Mouse (Mus musculus): ENCODE measurements at regions not wholly inside any gene's neighbourhood (a gene's known extent, or its start where the extent isn't known, plus 50 kb on each side); places are given as distances from the start of the nearest gene placed in this dataset.

GRCm38 (mm10) chr4:12538694-12539121, 366.9 kb upstream of the Fam92a start:
- DNase-seq (ENCODE audit: low spot score in 2 of 2): peak in 1 of 2 experiments; percentile 54

GRCm38 (mm10) chr4:12538043-12538442, 366.2 kb upstream of the Fam92a start:
- DNase-seq (ENCODE audit: low spot score in 2 of 2): no peak

DNA sequence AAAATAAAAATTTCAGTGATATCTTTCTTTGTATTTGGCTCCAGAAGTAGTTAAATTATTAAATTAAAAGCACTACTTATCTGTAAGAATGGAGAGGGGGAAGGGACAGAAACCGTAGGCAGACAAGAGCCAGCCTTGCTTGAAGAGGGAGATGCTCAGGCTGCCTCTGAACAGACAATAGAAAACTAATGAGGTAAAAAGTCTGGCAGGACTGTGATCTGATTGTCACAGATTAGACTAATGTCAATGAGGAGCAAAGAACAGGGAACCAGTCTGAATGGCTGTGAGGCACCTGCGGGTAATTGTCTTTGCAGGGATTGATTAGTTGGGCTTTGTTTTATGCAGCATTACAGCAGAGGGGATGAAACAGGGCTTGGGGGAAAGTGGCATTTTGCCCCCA, 362.3 kb upstream of the Fam92a start:
- no peak for DNase-seq (ENCODE audit: low spot score in 2 of 2)

GRCm38 (mm10) chr4:12532961-12533360, 361.1 kb upstream of the Fam92a start:
- DNase-seq (ENCODE audit: low spot score in 2 of 2): no peak

DNA sequence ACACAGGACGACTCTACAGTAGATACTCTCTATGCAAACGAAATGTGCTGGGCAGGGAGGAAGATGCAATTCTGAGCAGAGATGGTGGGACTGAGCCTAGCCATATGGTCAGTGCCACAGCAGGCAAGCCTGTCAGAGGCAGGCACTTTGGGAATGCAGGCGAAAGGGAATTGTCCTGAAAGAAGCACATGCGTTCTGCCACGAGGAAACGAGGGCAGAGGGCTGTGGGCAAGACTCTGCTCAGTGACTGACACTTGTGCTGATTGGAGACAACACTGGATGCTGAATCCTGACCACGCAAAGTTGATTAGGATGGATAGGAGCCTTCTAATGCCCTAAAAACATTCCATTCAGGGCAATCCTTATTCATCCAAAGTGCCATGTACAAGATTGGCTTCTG, 350.5 kb upstream of the Fam92a start:
- no peak for DNase-seq (ENCODE audit: low spot score in 2 of 2)

GRCm38 (mm10) chr4:12521246-12521645, 349.4 kb upstream of the Fam92a start:
- no peak for DNase-seq (ENCODE audit: low spot score in 2 of 2)

DNA sequence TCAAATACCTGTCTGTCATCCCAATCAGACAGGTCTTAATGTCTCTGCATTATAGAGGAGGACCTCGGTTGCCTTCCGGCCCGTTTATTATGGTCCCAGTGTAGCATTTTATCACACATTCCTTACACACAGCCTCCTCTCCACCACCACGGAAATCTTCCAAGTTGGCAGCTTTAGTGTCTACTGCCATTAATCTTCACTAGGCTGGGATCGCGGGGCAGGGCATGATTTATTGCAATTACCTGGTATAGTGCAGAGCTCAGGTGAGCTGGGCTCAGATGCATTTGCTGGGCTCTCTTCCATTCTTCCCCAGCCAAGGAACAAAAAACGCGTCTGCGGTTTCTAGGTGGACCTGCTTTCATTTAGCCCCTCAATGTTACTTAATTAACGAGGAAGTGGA, 344.7 kb upstream of the Fam92a start:
- DNase-seq (ENCODE audit: low spot score in 2 of 2): no peak

DNA sequence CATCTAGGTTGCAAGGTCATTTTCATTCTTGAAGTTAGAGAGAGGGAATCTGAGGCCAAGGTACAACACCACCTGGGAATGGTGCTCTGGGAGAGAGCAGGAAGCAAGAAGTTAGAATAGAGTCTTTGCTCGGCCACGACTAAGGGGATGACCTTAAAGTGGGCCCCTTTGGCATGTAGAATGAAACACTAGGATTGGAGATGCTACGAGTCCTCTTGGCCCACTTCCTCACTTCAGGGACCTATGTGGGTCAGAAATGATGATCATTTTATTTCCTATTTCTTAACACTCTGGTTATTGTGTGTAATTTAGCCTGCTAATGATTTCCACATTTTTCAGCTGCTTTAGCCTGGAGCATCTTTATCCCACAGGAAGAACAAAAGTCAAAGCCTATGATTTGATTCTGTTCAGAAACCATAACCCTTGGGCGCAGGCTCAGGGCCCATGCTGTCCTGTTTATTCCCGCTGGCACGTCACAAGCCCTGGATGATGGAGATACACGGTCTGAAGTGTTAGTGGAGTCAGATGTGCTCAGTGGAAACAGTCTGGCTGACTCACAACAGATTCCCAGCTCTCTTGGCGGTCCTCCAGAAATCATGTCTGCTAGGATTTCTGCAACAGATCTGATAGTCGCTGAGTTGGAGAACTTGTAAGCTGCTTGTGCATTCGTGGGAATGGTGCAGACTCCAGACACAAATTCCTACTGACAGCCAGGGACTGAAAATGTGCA, 340.0 kb upstream of the Fam92a start:
- DNase-seq (ENCODE audit: low spot score in 2 of 2): peak; percentile 68 to 71

- peak in 1 of 2 experiments; percentile 20 for DNase-seq (ENCODE audit: low spot score in 2 of 2)
These were observed 335.2 kb upstream of the Fam92a start for GRCm38 (mm10) chr4:12506851-12507551.

GRCm38 (mm10) chr4:12501086-12501485, 329.3 kb upstream of the Fam92a start:
- DNase-seq (ENCODE audit: low spot score in 2 of 2): no peak

GRCm38 (mm10) chr4:12498426-12498825, 326.6 kb upstream of the Fam92a start:
- DNase-seq (ENCODE audit: low spot score in 2 of 2): no peak

DNA sequence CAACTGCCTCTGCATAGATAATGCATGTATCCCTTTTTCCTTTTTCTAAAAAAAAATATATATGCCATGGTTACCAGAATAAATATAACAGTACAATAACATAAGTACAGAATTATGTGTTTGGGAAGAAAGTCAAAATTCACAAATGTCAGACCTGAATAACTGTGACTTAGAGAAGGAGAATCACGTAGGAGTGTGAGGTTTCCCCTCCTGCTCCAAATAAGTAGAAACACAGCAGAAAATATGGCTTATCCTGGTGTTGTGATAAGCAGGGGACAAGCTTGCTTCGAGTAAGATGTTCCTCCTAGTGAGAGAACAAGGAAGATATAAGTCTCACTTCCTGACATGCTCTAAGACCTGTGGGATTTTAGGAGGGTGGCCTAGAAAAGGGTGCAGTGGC, 320.7 kb upstream of the Fam92a start:
- DNase-seq (ENCODE audit: low spot score in 2 of 2): no peak

GRCm38 (mm10) chr4:12491306-12491705, 319.5 kb upstream of the Fam92a start:
- no peak for DNase-seq (ENCODE audit: low spot score in 2 of 2)

DNA sequence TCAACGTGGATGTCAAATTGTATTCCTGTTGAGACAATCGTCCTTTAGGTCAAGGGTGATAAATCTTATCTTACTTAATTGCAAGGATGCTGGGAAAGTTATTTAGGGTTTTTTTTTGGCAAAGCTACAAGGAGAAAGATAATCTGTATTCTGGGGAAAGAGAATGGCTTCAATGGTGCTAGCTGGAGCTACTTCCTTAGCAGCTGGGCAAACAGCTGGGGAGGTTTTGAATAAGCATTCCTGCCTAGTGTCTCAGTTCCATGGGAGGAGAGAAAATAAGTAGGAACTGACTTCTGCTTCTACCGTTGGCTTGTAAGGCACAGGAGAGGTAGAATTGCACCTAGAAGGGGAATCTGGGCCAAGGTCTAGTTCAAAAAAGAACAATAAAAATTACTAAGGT, 318.3 kb upstream of the Fam92a start:
- no peak for DNase-seq (ENCODE audit: low spot score in 2 of 2)

DNA sequence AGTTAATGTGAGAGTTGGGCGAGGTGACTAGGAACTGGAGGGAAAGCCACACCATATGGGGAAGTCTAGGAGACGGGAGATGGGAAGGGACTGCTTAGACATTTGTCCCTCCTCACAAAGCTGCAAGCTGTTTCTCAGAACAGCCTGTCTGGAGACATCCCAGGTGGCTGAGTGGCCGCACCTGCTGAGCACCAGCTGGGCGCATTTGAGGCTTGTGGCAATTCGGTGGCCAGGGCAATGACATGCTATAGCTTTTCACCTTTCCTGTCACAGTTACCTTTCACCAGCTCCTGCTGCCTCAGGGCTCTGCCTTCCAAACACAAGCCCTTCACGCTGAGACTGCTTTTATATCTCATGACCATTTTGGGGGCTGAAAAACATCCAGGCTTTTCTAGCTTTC, 317.5 kb upstream of the Fam92a start:
- no peak for DNase-seq (ENCODE audit: low spot score in 2 of 2)

DNA sequence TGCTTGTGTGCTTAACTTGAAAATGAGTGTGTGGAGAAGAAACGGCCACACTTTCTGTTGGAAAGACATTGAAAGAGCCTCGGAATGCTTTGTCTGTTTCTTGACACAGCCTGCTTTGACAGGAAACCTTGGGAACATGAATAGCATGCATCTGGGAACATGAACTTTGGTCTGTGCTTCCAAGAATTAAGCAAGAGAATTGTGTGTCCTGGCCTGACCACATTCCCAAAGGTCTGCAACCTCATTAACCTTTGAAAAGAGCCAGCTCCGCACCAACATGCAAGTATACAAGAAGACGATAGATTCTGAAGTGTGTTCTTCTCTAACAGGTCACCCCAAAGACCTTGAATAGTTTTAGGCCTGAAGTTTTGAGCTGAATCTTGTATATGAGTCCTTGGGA, 309.7 kb upstream of the Fam92a start:
- DNase-seq (ENCODE audit: low spot score in 2 of 2): no peak

DNA sequence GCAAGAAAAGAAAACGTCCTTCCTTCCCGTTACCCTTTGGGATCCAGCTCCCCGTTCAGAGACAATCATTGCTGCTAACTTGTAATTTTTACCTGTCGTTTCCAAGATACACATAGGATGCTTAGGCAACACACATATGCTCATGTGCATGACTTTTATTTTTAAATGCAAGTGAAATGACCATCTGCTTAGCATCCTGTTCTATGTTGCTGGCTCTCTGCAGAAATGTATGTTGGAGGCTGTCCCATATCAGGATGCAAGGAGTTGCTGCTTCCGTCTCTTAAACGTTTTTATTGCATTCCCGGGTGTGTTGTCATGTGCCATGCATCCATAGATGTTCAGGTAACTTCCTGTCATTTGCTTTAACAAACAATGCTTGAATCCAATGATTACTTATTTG, 304.9 kb upstream of the Fam92a start:
- DNase-seq (ENCODE audit: low spot score in 2 of 2): no peak

GRCm38 (mm10) chr4:12474981-12475568, 303.3 kb upstream of the Fam92a start:
- no peak for DNase-seq (ENCODE audit: low spot score in 2 of 2)

- no peak for DNase-seq (ENCODE audit: low spot score in 2 of 2)
These were observed 302.6 kb upstream of the Fam92a start for GRCm38 (mm10) chr4:12474421-12474820.

GRCm38 (mm10) chr4:12461701-12462100, 289.9 kb upstream of the Fam92a start:
- DNase-seq (ENCODE audit: low spot score in 2 of 2): no peak

- DNase-seq (ENCODE audit: low spot score in 2 of 2): no peak
These were observed 289.4 kb upstream of the Fam92a start for GRCm38 (mm10) chr4:12461251-12461650.

DNA sequence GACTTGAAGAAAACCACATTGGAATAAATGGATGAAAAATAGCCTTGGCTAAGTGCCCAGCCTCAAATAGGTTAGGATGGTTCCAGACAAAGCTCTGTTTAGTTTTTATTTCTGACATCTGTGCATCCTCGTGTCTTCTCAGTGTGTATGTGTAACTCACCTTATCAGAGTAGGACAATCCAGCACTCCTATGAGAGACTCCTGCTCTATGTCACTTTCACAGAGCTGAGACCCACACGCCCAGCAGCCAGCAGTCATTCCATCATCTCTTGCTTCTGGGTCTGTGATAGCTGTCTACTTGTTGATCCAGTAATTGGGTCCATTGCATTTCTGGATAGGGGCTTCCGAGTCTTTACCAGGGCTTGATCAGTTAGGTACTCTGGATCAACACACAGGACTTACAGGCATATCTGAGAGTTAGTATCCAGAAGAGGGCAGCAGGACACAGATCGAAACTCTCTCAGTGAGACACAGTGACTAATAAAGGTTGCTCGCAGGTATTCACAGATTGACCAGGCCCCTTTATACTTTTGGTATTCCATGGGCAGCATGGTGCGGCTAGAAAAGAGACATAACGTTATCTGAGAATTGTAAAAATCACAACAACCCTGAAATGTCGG, 286.3 kb upstream of the Fam92a start:
- DNase-seq (ENCODE audit: low spot score in 2 of 2): no peak

DNA sequence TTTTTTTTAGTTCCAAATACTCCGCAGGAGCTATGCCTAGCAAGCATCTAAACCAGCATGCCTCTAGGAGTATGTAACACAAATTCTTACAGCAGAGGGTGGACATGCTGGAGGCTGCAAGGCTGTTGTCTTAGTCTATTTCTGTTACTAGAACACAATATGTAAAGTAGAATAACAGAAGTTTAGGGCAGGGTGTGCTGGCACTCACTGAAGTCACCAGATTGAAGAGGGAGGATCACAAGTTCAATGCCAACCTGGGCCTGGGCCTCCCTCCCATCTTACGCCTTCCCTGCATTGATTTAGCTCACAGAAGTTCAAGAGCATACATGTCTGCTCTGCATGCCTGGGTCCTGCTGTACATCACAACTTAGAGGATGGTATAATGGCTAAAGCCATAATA, 280.3 kb upstream of the Fam92a start:
- no peak for DNase-seq (ENCODE audit: low spot score in 2 of 2)

Measured in frontal cortex, postnatal 14 days (tissue).